Mouse (Mus musculus): Measurements from ENCODE around the gene Prdm2. TPM values are rescaled to one million over a fixed set of nuclear protein-coding genes. Genes with fewer than 3 reads are reported as not detected.

Prdm2 gene
- total RNA-seq, 1 experiment from 2014 or later, result 15.4 TPM

GRCm38 (mm10) chr4:143160826-143161225, 52.0 kb downstream of the Prdm2 start:
- ATAC-seq (replicated peaks; ENCODE audit: low read depth, poor library complexity, severe bottlenecking), result no peak

- ATAC-seq (replicated peaks; ENCODE audit: low read depth, poor library complexity, severe bottlenecking), result no peak
Measured at GRCm38 (mm10) chr4:143159336-143159735, 53.5 kb downstream of the Prdm2 start.

- no peak for ATAC-seq (replicated peaks; ENCODE audit: low read depth, poor library complexity, severe bottlenecking)
Measured at GRCm38 (mm10) chr4:143155871-143156270, 56.9 kb downstream of the Prdm2 start.

- ATAC-seq (replicated peaks; ENCODE audit: low read depth, poor library complexity, severe bottlenecking), result 0 out of 2 replicates have a peak, but pooled peaks have one; percentile 17
Measured at GRCm38 (mm10) chr4:143155036-143155435, 57.8 kb downstream of the Prdm2 start.

GRCm38 (mm10) chr4:143154571-143154970, 58.2 kb downstream of the Prdm2 start:
- no peak for ATAC-seq (replicated peaks; ENCODE audit: low read depth, poor library complexity, severe bottlenecking)

DNA sequence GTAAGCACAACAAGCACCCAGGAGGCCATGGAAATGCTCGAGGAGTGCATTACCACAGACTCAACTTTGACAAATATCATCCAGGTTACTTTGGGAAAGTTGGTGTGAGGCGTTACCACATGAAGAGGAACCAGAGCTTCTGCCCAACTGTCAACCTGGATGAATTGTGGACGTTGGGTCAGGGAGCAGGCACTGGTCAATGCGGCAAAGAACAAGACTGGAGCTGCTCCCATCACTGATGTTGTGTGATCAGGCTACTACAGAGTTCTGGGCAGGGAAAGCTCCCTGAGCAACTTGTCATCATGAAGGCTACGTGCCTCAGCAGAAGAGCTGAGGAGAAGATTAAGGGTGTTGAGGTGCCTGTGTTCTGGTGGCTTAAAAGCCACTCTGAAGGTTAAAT, 60.2 kb downstream of the Prdm2 start:
- ATAC-seq (replicated peaks; ENCODE audit: low read depth, poor library complexity, severe bottlenecking), result no peak

GRCm38 (mm10) chr4:143151267-143151666, 61.5 kb downstream of the Prdm2 start:
- ATAC-seq (replicated peaks; ENCODE audit: low read depth, poor library complexity, severe bottlenecking), result peak; percentile 71

DNA sequence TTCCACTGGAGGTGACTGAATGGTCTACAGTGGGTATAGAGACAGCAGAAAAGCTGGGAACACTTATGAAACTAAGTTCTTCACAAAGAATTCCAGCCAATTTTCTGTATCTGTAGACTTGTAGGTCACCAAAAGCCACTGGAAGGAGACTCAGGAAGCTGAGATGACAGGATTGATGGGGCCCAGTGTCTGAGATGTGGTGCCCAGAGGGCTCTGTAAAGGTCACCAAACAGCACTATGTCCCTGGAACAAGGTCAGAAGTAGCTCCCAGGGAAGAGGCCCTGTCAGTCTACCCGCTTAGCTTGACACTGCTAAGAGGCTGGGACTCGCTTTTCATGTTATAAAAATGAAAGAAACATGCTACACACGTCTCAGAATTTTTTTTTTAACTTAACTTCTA, 65.1 kb downstream of the Prdm2 start:
- ATAC-seq (replicated peaks; ENCODE audit: low read depth, poor library complexity, severe bottlenecking), result no peak

GRCm38 (mm10) chr4:143143615-143144014, 69.2 kb downstream of the Prdm2 start:
- peak; percentile 59 for ATAC-seq (replicated peaks; ENCODE audit: low read depth, poor library complexity, severe bottlenecking)

DNA sequence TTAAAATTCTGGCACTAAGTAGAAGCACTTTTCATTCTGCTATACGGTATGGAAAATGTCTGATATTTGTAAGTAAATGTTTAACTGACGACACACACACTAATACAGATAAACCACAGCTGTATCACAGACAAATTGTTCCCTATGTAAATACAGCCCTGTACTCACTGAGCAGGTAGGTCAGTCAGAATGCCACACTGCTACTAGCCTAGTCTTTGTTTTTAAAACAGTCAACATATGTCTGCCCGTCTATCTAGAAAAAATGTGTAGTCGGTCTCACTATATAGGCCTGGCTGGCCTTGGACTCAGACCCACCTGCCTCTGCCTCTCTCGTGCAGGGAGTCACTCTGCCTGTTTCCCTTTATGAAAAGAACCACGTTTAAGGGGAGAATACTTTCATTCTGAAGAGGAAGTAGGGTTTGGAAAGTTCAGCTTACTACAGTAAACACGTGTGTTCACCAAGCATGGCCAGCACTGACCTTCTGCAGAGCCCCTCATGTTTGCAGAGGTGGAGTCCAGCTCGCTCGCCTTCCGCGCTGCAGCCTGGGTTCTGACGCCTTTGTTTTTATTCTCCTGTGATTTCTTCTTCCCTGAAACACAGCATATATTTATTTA, 71.0 kb downstream of the Prdm2 start:
- ATAC-seq (replicated peaks; ENCODE audit: low read depth, poor library complexity, severe bottlenecking), result peak; percentile 75

DNA sequence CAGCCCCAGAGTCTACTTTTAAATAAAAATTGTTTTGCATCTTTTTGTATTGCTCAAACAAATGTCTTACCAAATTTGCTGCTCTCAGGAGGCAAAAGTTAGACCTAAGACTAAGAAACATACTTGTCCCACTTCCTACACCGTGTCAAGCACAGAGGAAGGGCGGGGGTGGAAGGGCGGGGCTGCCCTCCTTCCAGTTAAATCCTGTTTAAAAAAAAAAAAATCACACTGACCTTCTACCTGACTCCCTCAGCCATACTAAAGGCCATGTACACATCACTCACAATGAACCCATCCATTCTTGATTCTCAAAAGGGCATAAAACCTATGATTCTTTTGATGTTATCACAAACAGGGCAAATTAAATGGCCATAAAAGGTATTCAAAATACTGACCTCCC, 71.9 kb downstream of the Prdm2 start:
- no peak for ATAC-seq (replicated peaks; ENCODE audit: low read depth, poor library complexity, severe bottlenecking)

GRCm38 (mm10) chr4:143132433-143132832, 80.4 kb downstream of the Prdm2 start:
- ATAC-seq (replicated peaks; ENCODE audit: low read depth, poor library complexity, severe bottlenecking), result no peak

DNA sequence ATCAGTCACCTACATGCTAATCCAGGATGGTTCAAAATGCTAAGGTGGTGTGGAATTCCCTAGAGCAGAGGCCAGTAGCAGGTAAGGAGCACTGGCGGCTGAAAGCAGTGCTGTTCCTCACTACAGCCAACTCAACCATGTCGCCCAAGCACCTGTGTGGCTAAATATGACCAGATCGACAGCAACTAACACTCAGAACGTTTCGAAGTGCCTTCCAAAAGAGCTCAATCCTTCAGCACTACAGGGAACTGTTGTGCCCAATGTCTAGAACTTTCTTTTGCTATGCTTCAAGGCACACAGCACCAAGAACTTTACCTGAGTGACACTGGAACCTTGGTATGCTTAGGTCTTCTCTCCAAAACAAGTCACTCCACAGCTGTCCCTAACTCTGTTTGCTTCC, 82.4 kb downstream of the Prdm2 start:
- ATAC-seq (replicated peaks; ENCODE audit: low read depth, poor library complexity, severe bottlenecking), result no peak

DNA sequence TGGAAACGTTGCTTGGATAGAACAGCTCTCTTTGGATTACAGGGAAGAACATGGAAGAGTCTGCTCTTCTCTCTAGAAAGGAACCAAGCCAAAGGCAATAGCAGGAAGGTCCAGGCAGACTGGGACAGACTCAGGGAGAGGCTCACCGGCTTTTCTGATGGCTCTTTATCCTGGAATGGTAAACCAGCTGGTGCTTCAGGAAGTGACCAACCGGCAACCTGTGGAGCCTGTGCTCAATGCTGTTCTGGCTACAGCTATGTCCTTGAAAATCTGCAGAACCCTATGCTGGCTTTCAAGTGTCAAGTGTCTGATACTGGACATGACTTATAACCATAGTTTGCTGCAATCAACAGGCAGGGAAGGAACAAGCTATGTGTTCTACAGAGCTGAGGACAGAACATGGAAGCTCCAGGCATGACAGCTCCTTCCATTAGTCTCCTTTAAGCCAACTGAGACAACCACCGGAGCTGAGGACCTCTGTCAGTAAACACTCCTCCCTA, 83.5 kb downstream of the Prdm2 start:
- ATAC-seq (replicated peaks; ENCODE audit: low read depth, poor library complexity, severe bottlenecking), result no peak

GRCm38 (mm10) chr4:143127171-143127570, 85.6 kb downstream of the Prdm2 start:
- no peak for ATAC-seq (replicated peaks; ENCODE audit: low read depth, poor library complexity, severe bottlenecking)

DNA sequence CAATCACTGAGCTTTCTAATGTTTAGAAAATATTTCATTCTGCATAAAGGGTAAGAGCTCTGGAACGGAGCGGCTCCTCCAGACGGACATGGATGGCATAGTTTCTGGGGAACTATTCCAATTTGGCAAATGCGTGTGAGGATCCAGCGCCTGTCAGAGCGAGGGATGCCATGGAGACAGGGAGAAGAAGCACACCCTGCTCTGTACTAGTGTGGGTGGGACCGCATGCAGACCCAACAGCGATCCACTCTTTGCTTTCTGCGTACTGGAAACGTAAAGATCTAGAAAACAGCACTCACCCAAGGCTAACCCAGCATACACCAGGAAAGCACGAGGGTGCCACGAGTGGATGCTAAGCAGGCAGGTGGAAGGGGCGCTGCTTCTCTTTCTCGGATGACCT, 86.3 kb downstream of the Prdm2 start:
- no peak for ATAC-seq (replicated peaks; ENCODE audit: low read depth, poor library complexity, severe bottlenecking)

GRCm38 (mm10) chr4:143125290-143125689, 87.5 kb downstream of the Prdm2 start:
- no peak for ATAC-seq (replicated peaks; ENCODE audit: low read depth, poor library complexity, severe bottlenecking)

DNA sequence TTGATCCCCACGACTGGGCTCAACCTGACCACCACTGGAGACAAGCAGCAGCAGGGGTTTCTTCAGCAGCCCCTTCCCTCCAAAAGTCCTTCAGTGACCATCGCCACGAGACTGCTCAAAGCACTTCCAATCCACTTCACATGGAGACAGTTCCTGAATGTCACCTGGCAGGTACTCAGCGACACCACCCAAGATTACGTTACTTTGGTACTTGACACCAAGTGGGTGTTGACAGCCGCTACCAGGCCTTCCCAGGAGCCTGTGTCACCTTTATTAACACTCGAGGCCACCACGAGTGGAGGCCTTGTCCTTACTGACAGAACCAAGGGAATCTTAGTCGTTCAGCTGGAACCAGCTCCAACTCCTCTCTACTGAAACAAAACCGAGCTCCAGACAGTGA, 89.8 kb downstream of the Prdm2 start:
- no peak for ATAC-seq (replicated peaks; ENCODE audit: low read depth, poor library complexity, severe bottlenecking)

- ATAC-seq (replicated peaks; ENCODE audit: low read depth, poor library complexity, severe bottlenecking), result no peak
Measured at GRCm38 (mm10) chr4:143121174-143121573, 91.6 kb downstream of the Prdm2 start.

DNA sequence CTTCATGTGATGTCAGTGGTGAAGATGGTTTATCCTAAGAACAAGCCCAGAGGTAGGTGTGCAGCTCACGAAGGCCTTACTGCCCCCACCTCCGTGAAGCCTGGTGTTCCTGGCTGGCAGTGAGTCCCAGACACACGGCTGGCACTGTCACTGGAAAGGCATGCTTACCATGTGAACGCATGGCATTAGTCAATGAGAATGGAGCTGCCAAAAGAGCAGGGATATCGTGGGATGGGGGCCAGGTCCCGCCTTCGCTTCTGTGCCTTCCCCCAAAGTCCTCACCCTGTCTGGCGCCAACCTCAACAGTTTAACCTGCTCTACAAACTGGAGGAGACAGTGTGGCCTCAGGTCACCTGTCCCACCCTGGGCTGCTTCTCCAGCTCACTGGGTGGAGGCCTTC, 92.8 kb downstream of the Prdm2 start:
- ATAC-seq (replicated peaks; ENCODE audit: low read depth, poor library complexity, severe bottlenecking), result no peak

GRCm38 (mm10) chr4:143118843-143119242, 94.0 kb downstream of the Prdm2 start:
- ATAC-seq (replicated peaks; ENCODE audit: low read depth, poor library complexity, severe bottlenecking), result peak; percentile 40; the same call in 1 of the 2 replicates

DNA sequence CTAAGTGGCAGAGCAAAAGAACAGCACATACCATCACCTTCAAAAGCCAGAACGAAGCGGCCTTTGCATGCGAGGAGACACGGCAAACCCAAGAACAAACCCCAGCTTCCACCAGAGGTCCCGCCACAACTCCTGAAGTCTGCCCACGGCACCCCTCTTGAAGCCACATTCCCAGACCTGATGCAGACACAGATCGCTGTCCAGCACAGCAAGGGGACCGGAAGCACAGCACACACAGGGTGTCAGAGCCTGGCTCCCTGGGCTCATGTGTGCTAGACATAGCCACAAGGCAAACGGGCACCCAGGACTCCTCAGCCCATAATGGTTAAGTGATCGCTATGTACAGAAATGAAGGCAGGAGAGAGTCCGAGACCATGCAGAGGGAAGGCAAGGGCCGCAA, 96.9 kb downstream of the Prdm2 start:
- no peak for ATAC-seq (replicated peaks; ENCODE audit: low read depth, poor library complexity, severe bottlenecking)

Data from common myeloid progenitor, adult 5-6 weeks (primary cell).